Mouse (Mus musculus) MEL (cell line): ENCODE measurements at regions not wholly inside any gene's neighbourhood (a gene's known extent, or its start where the extent isn't known, plus 50 kb on each side); places are given as distances from the start of the nearest gene placed in this dataset.

Experiments used
- DNase-seq: peaks from one replicate; pipeline ENCODE4 v3.0.0; 2011; ENCODE audit warnings: low read depth, low spot score
- H3K27ac ChIP-seq: 2 replicates; pipeline ENCODE4 v1.5.1; 2012; ENCODE audit warnings: low read depth, mild to moderate bottlenecking, control low read depth, low read length, moderate library complexity; ENCODE audit not compliant: control insufficient read depth
- H3K27me3 ChIP-seq, 2 experiments: fragments of 150-350 bp in 1 of 2; sonication (generic) in 1 of 2; 2 replicates each; pipeline ENCODE4 v1.6.1; 2012; ENCODE audit warnings: low read length in 2 of 2, mild to moderate bottlenecking in 2 of 2, improper control_type of control experiment in 1 of 2, moderate library complexity in 1 of 2; ENCODE audit not compliant: insufficient read depth in 2 of 2, control insufficient read depth in 1 of 2
- H3K36me3 ChIP-seq, 2 experiments: 2 replicates each; pipeline ENCODE4 v1.6.1; 2012 to 2014; ENCODE audit warnings: low read length in 2 of 2, improper control_type of control experiment in 1 of 2, inconsistent platforms in 1 of 2, mild to moderate bottlenecking in 1 of 2; ENCODE audit not compliant: insufficient read depth in 2 of 2, control insufficient read depth in 1 of 2
- H3K4me1 ChIP-seq, 2 experiments: fragments of 150-350 bp in 1 of 2; sonication (generic) in 1 of 2; 2 replicates each; pipeline ENCODE4 v1.6.1; 2012; ENCODE audit warnings: low read length in 2 of 2, improper control_type of control experiment in 1 of 2, mild to moderate bottlenecking in 1 of 2; ENCODE audit not compliant: insufficient read depth in 2 of 2, control insufficient read depth in 1 of 2
- H3K4me3 ChIP-seq, 2 experiments: fragments of 150-350 bp in 1 of 2; sonication (generic) in 1 of 2; 2 replicates each; pipeline ENCODE4 v1.5.1; 2012; ENCODE audit warnings: low read depth in 2 of 2, low read length in 2 of 2, mild to moderate bottlenecking in 2 of 2, moderate library complexity in 2 of 2, control low read depth in 1 of 2, improper control_type of control experiment in 1 of 2; ENCODE audit not compliant: control insufficient read depth in 1 of 2, insufficient read depth in 1 of 2
- H3K79me2 ChIP-seq: 2 replicates; pipeline ENCODE4 v1.6.1; 2012; ENCODE audit warnings: mild to moderate bottlenecking, low read length, moderate library complexity; ENCODE audit not compliant: control insufficient read depth, poor library complexity, insufficient read depth
- H3K9ac ChIP-seq: 2 replicates; pipeline ENCODE4 v1.6.1; 2012; ENCODE audit warnings: low read depth, mild to moderate bottlenecking, control low read depth, low read length, moderate library complexity; ENCODE audit not compliant: control insufficient read depth, poor library complexity, severe bottlenecking
- H3K9me3 ChIP-seq: fragments of 150-350 bp; sonication (generic); replicated peaks from 2 replicates; pipeline ENCODE4 v1.6.1; 2012; ENCODE audit warnings: mild to moderate bottlenecking, low read length, improper control_type of control experiment, moderate library complexity; ENCODE audit not compliant: insufficient read depth
- BHLHE40 ChIP-seq: IDR thresholded peaks from 2 replicates; pipeline ENCODE4 v1.6.1; 2012; ENCODE audit warnings: low read depth, mild to moderate bottlenecking, inconsistent platforms, low read length, improper control_type of control experiment, borderline replicate concordance
- CHD2 ChIP-seq: IDR thresholded peaks from 2 replicates; pipeline ENCODE4 v1.6.1; 2011; ENCODE audit warnings: low read length, improper control_type of control experiment
- CTCF ChIP-seq, 3 experiments: IDR thresholded peaks in 2 of 3; conservative IDR thresholded peaks in 1 of 3; 2 replicates each; pipeline ENCODE4 v1.5.1; 2011 to 2012; ENCODE audit warnings: low read length in 3 of 3, low read depth in 2 of 3, mild to moderate bottlenecking in 2 of 3, improper control_type of control experiment in 1 of 3, inconsistent platforms in 1 of 3, mixed read lengths in 1 of 3, moderate library complexity in 1 of 3; ENCODE audit not compliant: control insufficient read depth in 1 of 3, insufficient read depth in 1 of 3, poor library complexity in 1 of 3, severe bottlenecking in 1 of 3
- E2F4 ChIP-seq: IDR thresholded peaks from 2 replicates; pipeline ENCODE4 v1.6.1; 2011; ENCODE audit warnings: low read depth, low read length, improper control_type of control experiment, borderline replicate concordance
- EP300 ChIP-seq, 2 experiments: IDR thresholded peaks; 2 replicates each; pipeline ENCODE4 v1.6.1; 2011; ENCODE audit warnings: improper control_type of control experiment in 2 of 2, low read length in 2 of 2, low read depth in 1 of 2, mild to moderate bottlenecking in 1 of 2
- ETS1 ChIP-seq: IDR thresholded peaks from 2 replicates; pipeline ENCODE4 v1.6.1; 2012; ENCODE audit warnings: low read depth, mild to moderate bottlenecking, inconsistent platforms, low read length, improper control_type of control experiment, moderate library complexity
- GATA1 ChIP-seq: IDR thresholded peaks from 2 replicates; pipeline ENCODE4 v1.6.1; 2011; ENCODE audit warnings: low read depth, low read length, improper control_type of control experiment
- JUND ChIP-seq: IDR thresholded peaks from 2 replicates; pipeline ENCODE4 v1.6.1; 2011; ENCODE audit warnings: low read depth, mild to moderate bottlenecking, improper control_type of control experiment, low read length
- MYB ChIP-seq: IDR thresholded peaks from 2 replicates; pipeline ENCODE4 v1.6.1; 2011; ENCODE audit warnings: mild to moderate bottlenecking, low read depth, low read length, improper control_type of control experiment
- MYC ChIP-seq: IDR thresholded peaks from 2 replicates; pipeline ENCODE4 v1.6.1; 2011; ENCODE audit warnings: low read depth, mild to moderate bottlenecking, low read length, improper control_type of control experiment, moderate library complexity
- NELFE ChIP-seq: IDR thresholded peaks from 2 replicates; pipeline ENCODE4 v1.6.1; 2011; ENCODE audit warnings: low read depth, low read length, improper control_type of control experiment
- POLR2A ChIP-seq, 2 experiments: IDR thresholded peaks; 2 replicates each; pipeline ENCODE4 v1.6.1; 2011 to 2012; ENCODE audit warnings: low read length in 2 of 2, mild to moderate bottlenecking in 2 of 2, control low read depth in 1 of 2, improper control_type of control experiment in 1 of 2, low read depth in 1 of 2, moderate library complexity in 1 of 2; ENCODE audit not compliant: control insufficient read depth in 1 of 2, insufficient read depth in 1 of 2, poor library complexity in 1 of 2
- RAD21 ChIP-seq: IDR thresholded peaks from 2 replicates; pipeline ENCODE4 v1.6.1; 2011; ENCODE audit warnings: mild to moderate bottlenecking, low read depth, low read length, improper control_type of control experiment
- RCOR1 ChIP-seq: IDR thresholded peaks from 2 replicates; pipeline ENCODE4 v1.6.1; 2012; ENCODE audit warnings: low read depth, mild to moderate bottlenecking, inconsistent platforms, low read length, improper control_type of control experiment
- SIN3A ChIP-seq: IDR thresholded peaks from 2 replicates; pipeline ENCODE4 v1.6.1; 2012; ENCODE audit warnings: low read length, improper control_type of control experiment, inconsistent platforms
- TAL1 ChIP-seq: IDR thresholded peaks from 2 replicates; pipeline ENCODE4 v1.6.1; 2012; ENCODE audit warnings: mild to moderate bottlenecking, inconsistent platforms, low read length, moderate library complexity, mixed read lengths
- TBP ChIP-seq: IDR thresholded peaks from 2 replicates; pipeline ENCODE4 v1.8.0; 2011; ENCODE audit warnings: low read depth, low read length, improper control_type of control experiment
- USF1 ChIP-seq: IDR thresholded peaks from 2 replicates; pipeline ENCODE4 v1.6.1; 2014; ENCODE audit warnings: low read depth, mild to moderate bottlenecking, inconsistent platforms, low read length, improper control_type of control experiment, moderate library complexity
- ZC3H11A ChIP-seq: IDR thresholded peaks from 2 replicates; pipeline ENCODE4 v1.6.1; 2012; ENCODE audit warnings: low read depth, mild to moderate bottlenecking, inconsistent platforms, low read length, improper control_type of control experiment
- ZKSCAN1 ChIP-seq: IDR thresholded peaks from 2 replicates; pipeline ENCODE4 v1.6.1; 2012; ENCODE audit warnings: low read depth, mild to moderate bottlenecking, inconsistent platforms, low read length, improper control_type of control experiment, moderate library complexity
- ZMIZ1 ChIP-seq: IDR thresholded peaks from 2 replicates; pipeline ENCODE4 v1.6.1; 2012; ENCODE audit warnings: low read depth, mild to moderate bottlenecking, inconsistent platforms, low read length, improper control_type of control experiment, moderate library complexity

- TF ChIP-seq ETS1: no peak
- TF ChIP-seq ZKSCAN1: no peak
- Histone ChIP-seq H3K9me3 (no peaks in the 10 kb centered on the region), H3K36me3 (no peaks in the 10 kb centered on the region), H3K4me3 (no peak overlapping the region), H3K4me1 (no peaks in the 10 kb centered on the region), H3K27me3 (no peaks in the 10 kb centered on the region), H3K9ac (no peak overlapping the region), H3K79me2 (no peaks in the 10 kb centered on the region), H3K27ac (no peak overlapping the region)
- DNase-seq: no peak
Measured at GRCm38 (mm10) chr8:90176335-90176734, 171.8 kb downstream of the Tox3 start.

GRCm38 (mm10) chr8:90166639-90167038 is 181.5 kb downstream of the Tox3 start:
- TF ChIP-seq MYB: no peak
- TF ChIP-seq GATA1: no peak
- TF ChIP-seq CTCF (IDR thresholded peaks at IDR 0.05 in 2 of 3, conservative IDR thresholded peaks at IDR 0.05 in 1 of 3; ENCODE audit: control insufficient read depth in 1 of 3, insufficient read depth in 1 of 3, low read depth in 2 of 3, low read length in 3 of 3, poor library complexity in 1 of 3, severe bottlenecking in 1 of 3): no peak
- no peak for TF ChIP-seq RAD21
- TF ChIP-seq EP300 (IDR thresholded peaks at IDR 0.05; ENCODE audit: low read depth in 1 of 2, low read length in 2 of 2): no peak
- TF ChIP-seq TBP: no peak
- TF ChIP-seq CHD2: no peak
- no peak for TF ChIP-seq BHLHE40
- TF ChIP-seq ZMIZ1: no peak
- no peak for TF ChIP-seq RCOR1
- no peak for TF ChIP-seq JUND
- TF ChIP-seq USF1: no peak
- no peak for TF ChIP-seq ZC3H11A
- TF ChIP-seq NELFE: no peak
- TF ChIP-seq TAL1: no peak
- TF ChIP-seq SIN3A: no peak
- no peak for TF ChIP-seq E2F4
- TF ChIP-seq POLR2A (IDR thresholded peaks at IDR 0.05; ENCODE audit: control insufficient read depth in 1 of 2, insufficient read depth in 1 of 2, low read depth in 1 of 2, low read length in 2 of 2, poor library complexity in 1 of 2): no peak
- TF ChIP-seq MYC: no peak
- no peak for TF ChIP-seq ETS1
- no peak overlapping the region for H3K27ac ChIP-seq
- H3K79me2 ChIP-seq: no peaks in the 10 kb centered on the region
- H3K9me3 ChIP-seq: no peaks in the 10 kb centered on the region
- no peak overlapping the region for H3K4me3 ChIP-seq
- DNase-seq: no peak
- H3K36me3 ChIP-seq: no peaks in the 10 kb centered on the region
- no peak overlapping the region for H3K9ac ChIP-seq
- no peaks in the 10 kb centered on the region for H3K27me3 ChIP-seq
- no peaks in the 10 kb centered on the region for H3K4me1 ChIP-seq
